Mouse (Mus musculus) ES-Bruce4 (cell line): Measurements from ENCODE around the gene Syn2.

Source experiments
- CTCF ChIP-seq: IDR thresholded peaks from one replicate; pipeline ENCODE4 v1.8.1; 2011; ENCODE audit warnings: low read depth, low read length
- EP300 ChIP-seq: IDR thresholded peaks from 2 replicates; pipeline ENCODE4 v1.6.1; 2011; ENCODE audit warnings: low read depth, low read length; ENCODE audit not compliant: insufficient read depth

DNA sequence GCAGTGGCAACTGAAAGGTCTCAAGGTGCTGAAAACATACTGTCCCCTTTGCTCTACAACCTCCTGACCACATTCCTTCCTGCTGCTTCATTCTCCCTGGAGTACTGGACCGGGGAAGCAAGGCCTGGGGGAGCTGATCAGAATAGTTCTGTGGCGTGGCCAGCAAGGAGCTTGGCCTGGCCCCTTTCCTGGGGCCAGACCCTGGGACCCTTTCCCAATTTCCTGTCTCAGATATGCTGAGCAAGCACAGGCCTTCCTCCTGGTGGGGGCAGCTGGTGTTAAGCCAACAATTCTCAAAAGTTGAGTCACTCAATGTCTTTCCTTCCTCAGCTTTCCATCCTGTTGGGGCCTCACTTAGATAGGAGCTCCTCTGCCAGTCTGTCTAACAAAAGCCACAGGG is 135.4 kb downstream of the Syn2 start:
- TF ChIP-seq CTCF, result no peak
- no peak for TF ChIP-seq EP300
